Mouse (Mus musculus) left cerebral cortex, adult 18-20 months (tissue): ENCODE results near the gene Kdm2b. TPM values are rescaled to one million over a fixed set of nuclear protein-coding genes. Genes with fewer than 3 reads are reported as not detected.
"Not testable (repeated sequence)": the region's sequence is repeated elsewhere in the genome, so short reads cannot be mapped to it uniquely, and the experiment has no call there.

Experiments used
- DNase-seq, 2 experiments: peaks; one replicate each; pipeline ENCODE4 v3.0.0; 2021 to 2022; ENCODE audit warnings: low spot score in 2 of 2, mixed read lengths in 1 of 2
- total RNA-seq, 2 experiments: library from RNA; stranded (reverse); gene quantifications; 2 replicates each; pipeline ENCODE4 v1.2.3; 2021

Kdm2b gene
- total RNA-seq, 2 experiments from 2014 or later = 24.2 to 25.5 TPM

DNA sequence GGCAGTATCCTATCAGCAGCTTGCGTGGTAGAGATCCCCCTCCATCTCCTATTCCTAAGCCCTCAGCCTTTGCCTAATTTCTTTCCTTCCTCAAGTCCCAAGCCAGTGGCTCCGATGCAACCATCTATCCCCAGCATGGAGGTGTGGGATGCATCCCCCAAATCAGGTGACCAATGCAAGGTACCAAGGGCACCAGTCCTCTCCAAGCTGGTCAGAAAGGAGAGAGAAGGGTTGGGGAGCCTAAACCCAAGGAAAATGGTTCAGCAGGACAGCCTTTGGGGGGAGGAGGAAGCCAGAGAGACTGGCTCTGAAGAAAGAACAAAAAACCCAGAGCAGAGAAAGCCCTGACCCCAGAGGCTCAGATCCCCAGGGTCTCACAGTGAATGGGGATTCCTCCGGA, 4.3 kb downstream of the Kdm2b start:
- no peak for DNase-seq

GRCm38 (mm10) chr5:122984483-122984882, 5.1 kb downstream of the Kdm2b start:
- DNase-seq = no peak

GRCm38 (mm10) chr5:122978970-122979369, 10.7 kb downstream of the Kdm2b start:
- no peak for DNase-seq

GRCm38 (mm10) chr5:122974701-122975100, 14.9 kb downstream of the Kdm2b start:
- not testable (repeated sequence) for DNase-seq

- DNase-seq = peak; percentile 55
These were observed 17.5 kb downstream of the Kdm2b start for GRCm38 (mm10) chr5:122972116-122972515.

- peak in 1 of 2 experiments; percentile 55 for DNase-seq
These were observed 18.2 kb downstream of the Kdm2b start for GRCm38 (mm10) chr5:122971438-122971837.

- DNase-seq = no peak
These were observed 19.6 kb downstream of the Kdm2b start for GRCm38 (mm10) chr5:122970056-122970455.

DNA sequence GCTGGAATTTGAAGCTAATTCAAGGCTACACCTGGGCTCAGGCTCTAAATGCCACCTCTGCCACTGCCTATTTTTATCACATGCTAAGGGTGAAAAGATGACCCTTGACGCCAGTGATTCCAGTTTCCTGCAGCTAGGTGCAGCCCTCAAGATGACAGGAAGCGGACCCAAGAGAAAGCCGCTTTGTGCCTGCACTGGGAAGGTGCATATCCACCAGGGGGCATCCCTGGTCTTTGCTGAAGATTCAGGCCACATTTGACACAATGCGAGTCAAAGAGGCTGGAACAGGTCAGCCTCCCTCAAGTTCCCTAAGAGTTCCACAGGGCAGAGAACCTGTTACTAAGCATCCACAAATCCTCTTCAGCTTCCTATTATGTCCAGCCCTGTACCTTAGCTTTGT, 21.3 kb downstream of the Kdm2b start:
- DNase-seq = peak; percentile 62 to 75

DNA sequence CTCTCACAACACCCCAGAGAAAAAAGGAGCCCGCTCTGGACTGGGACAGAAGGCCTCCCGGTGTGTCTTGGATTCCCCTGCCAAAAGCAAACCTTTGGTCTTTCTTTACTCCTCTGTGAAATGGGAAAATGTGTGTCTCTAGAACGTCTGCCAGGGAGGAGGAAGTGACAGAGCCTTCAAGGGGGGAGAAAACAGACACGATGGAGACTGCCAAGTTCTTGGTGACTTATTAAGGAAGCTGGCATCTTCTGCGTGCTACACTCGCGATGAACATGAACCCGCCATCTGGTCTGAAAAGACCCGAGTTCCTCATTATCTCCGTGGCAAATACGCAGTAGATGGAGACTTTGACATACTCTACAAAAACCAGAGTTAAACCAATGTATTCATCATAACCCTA, 24.2 kb downstream of the Kdm2b start:
- peak in 1 of 2 experiments; percentile 10 for DNase-seq

DNA sequence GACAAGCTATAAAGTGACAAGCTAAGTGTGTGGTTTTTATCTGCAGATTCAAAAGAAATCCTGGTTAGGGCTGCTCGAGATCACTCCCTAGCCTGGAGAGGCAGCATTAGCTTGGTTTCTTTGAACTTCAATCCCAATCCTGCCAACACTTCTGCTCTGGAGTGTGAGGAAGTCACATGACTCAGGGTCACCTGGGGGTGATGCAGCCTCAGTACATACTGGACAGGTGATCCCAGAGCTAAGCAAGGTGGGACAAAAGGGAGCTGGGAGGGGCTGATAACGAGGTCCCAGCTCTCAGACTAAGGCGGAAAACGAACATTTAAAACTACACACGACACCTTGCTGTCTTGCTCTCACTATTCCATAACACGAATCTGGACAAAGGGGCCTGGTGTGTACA, 24.8 kb downstream of the Kdm2b start:
- no peak for DNase-seq

GRCm38 (mm10) chr5:122961905-122962304, 27.7 kb downstream of the Kdm2b start:
- DNase-seq = no peak

DNA sequence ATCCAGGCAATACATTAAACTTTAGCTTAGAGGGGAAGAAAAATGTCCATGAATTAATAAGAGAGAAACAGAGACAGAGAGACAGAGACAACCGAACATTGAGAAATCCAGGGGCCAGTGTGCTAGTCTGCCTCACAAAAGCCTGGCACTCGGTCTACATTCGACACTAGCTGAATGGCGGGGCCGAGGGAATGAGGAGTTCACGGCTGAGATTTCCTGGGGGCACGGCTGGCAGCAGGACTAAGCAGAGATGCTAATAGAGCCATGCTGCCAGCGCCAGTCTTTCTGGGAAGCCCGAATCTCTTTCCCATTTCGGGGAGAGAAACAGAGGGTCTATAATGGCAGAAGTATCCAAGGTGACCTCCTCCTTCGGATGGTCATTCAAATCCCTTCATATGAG, 30.2 kb downstream of the Kdm2b start:
- DNase-seq = no peak

DNA sequence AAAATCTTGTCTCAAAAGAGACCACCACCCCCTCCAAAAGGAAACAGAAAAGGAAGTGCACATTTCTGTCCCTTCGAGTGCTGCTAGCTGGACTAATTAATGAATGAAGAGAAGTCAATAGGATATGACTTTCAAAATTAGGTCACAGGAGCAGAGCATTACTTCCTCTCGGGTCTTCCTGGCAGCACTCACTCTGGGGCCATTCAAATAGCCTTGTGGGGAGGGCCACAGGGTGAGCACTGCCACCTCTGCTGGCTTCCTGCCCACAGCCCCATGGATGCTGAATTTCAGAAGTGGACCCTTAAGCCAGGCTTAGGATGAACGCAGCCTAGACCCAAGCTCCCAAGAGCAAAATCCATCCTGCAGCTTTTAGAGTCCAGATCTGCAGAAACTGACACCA, 33.6 kb downstream of the Kdm2b start:
- no peak for DNase-seq

GRCm38 (mm10) chr5:122951913-122952641, 37.5 kb downstream of the Kdm2b start:
- DNase-seq = peak; percentile 24 to 39

DNA sequence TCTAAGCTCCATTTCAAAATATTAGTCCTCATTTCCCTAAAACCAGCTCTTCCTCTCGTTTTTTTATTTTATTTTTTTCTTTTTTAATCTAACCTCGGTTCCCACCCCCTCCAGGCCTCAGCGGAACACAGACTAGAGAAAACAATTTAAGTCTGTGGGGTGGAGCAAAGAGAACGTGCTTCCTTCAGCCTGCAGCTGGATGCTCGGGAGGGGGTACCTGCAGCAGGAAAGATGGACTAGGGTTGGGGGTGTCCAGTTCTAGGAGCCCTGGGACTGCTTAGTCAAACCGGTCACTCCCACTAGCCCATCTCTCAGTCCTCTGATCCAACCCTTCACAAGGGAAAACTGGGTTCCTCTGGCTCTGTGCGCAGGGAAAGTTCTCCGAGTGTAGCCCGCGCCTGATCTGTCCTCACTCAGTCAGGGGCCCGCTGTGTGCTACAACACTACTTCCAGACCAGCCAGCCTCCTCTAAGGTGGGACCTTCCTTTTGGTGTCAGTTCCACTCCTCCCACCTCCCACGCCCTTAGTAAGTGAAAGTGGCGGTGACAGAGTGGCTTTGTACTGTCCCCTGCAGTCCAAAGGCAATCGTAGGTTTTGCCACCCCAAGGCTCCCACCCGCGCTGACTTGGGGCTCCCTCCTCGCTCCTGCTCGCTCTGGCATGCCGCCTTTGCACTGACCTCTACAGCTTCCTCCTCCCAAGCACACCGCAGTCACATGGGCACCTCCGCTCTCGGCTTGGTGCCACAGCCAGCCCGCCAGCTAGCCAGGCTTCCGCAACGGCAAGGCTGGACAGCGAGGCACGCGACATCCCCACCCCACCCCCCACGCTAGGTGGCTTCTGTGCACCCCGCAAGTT, 38.3 kb downstream of the Kdm2b start:
- DNase-seq = peak; percentile 34 to 50

DNA sequence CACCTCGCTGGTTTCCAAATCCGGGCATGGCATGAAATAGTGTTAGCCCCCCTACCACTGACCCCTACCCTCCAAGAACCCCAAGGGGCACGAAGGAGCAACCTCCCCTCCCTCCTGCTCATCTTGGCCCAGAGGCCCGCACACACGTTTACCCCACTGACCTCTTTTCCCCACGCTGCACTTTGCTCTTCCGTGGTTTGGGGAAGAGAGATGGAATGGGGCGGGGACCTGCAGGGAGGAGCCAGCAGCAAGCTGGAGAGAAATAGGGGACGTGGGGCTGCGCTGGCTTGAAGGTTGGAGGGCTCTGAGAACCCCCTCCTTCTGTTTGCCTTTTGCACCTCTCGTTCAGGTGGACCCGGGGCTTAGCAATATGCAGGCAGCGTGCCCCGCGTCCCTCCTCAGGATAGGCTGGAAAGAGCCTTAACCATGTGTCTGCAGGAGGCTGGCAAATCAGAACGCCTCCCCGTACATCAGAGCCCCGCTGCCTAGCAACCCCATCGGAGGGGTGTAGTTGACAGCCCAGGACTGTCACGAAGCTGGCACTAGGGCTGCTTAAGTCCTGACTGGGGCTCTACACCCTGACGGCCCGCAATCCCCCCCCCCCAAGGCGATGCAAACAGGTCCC, 39.2 kb downstream of the Kdm2b start:
- peak; percentile 45 to 49 for DNase-seq

DNA sequence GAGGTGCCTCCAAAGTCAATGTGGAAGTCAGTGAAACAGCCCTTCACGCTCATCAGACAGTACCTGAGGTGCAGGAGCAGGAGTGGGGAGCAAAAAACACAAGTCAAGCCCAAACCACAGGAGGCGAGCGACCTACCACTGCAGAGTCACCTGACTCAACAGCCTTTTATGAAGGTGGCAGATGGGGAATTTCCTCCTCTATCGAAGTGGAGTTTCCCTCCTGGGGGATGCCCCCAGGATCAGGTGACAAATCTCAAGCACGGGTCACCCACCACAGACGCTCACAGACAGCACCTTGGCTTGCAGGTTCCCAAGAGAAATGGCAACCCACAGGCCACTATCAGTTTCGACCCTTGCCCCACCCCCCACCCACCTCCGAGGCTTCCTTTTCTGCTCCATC, 40.5 kb downstream of the Kdm2b start:
- DNase-seq = no peak

DNA sequence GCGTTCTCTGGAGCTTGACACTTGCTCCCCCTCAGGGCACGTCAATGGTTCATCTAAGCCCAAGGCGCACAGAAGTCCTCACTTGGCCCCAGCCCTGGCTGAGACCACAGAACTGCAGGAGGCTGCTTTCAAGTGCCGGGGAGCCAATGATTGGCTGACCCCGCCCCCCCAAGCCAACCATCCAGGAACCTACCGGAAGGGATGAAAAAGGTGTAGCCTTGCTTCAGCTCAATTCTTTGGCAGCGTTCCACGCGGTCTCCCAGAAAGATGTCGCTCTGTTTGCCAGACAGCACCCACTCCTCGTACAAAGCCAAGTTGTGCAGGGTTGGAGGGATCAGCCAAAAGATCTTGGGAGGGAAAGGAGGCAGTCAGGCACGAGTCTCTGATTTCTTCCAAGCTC, 42.1 kb downstream of the Kdm2b start:
- no peak for DNase-seq

- DNase-seq = no peak
These were observed 50.9 kb downstream of the Kdm2b start for GRCm38 (mm10) chr5:122938676-122939075.

DNA sequence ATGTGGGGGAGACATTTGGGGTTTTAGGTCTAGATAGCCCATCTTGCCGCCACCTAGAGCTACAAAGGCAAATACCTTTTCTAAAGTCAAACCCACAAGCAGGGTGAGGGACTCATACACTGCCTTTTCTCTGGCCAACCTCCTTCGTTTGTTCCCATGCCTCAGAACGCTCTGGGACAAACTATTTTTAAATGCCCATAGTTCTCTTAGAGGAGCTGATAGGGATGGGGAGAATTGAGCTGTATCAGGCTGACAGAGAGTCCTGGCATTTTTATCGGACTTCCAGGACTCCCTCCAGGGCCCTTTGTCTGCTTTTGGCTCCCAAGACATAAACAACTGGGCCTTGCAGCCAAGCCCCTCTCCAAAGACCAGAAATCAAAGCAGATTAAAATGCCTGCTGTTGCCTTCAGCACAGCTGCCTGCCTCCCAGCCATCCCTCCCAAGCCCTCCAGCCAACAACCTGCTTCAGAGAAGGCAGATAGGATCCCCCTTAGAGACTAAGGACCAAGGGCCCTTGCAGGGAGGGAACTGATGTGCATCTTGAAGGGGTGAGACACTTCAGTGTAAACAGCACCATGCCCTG, 51.6 kb downstream of the Kdm2b start:
- no peak for DNase-seq

GRCm38 (mm10) chr5:122937031-122937430, 52.6 kb downstream of the Kdm2b start:
- no peak for DNase-seq

- DNase-seq = no peak
These were observed 53.8 kb downstream of the Kdm2b start for GRCm38 (mm10) chr5:122935810-122936209.
